Mouse (Mus musculus): Measurements from ENCODE around the gene Gng11. TPM values are rescaled to one million over a fixed set of nuclear protein-coding genes. Genes with fewer than 3 reads are reported as not detected.

Gng11 gene
- total and polyA plus RNA-seq, 2 experiments: 4.6 to 9.3 TPM

DNA sequence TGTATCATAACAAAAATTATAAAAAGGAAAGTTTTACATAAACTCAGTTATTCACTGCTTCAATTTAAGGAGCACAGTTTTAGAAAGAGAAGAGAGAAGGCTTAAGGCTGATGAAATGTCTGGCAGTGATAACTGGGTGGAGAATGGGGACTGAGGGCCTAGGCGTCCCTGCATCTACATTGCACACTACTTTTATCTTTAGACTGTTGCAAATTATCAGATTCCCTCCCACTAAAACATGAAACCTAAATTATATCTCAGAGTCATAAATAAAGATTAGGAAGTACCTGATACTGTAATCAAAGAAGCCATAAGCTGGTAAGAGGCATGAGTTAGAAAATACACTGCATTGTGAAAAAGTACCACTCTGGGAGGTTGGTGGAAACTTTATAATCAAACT is 38.1 kb downstream of the Gng11 start:
- H3K4me3 ChIP-seq (ENCODE audit: insufficient read depth, low read depth, low read length): no peak overlapping the region
- no peak overlapping the region for H3K9ac ChIP-seq (ENCODE audit: low read depth, low read length)
- H3K36me3 ChIP-seq (ENCODE audit: control insufficient read depth, insufficient read depth, low read length): no peaks in the 10 kb centered on the region
- TF ChIP-seq POLR2A (IDR thresholded peaks at IDR 0.05; ENCODE audit: extremely low read depth, insufficient read depth, low read length) (no peak), CTCF (IDR thresholded peaks at IDR 0.05; ENCODE audit: low read depth, low read length) (no peak)
- H3K4me1 ChIP-seq (ENCODE audit: control insufficient read depth, insufficient read depth, low read length): no peaks in the 10 kb centered on the region
- H3K27ac ChIP-seq (replicated peaks; ENCODE audit: insufficient read depth, low read depth, low read length): no peak overlapping the region
- no peak for DNase-seq (ENCODE audit: extremely low read depth, low read depth, low spot score)
- WGBS: 83% methylated on average over 1 of the region's 1 CpGs
- no peaks in the 10 kb centered on the region for H3K79me2 ChIP-seq (ENCODE audit: control insufficient read depth, insufficient read depth, low read length)
- H3K27me3 ChIP-seq (ENCODE audit: control insufficient read depth, insufficient read depth, low read length): no peaks in the 10 kb centered on the region

DNA sequence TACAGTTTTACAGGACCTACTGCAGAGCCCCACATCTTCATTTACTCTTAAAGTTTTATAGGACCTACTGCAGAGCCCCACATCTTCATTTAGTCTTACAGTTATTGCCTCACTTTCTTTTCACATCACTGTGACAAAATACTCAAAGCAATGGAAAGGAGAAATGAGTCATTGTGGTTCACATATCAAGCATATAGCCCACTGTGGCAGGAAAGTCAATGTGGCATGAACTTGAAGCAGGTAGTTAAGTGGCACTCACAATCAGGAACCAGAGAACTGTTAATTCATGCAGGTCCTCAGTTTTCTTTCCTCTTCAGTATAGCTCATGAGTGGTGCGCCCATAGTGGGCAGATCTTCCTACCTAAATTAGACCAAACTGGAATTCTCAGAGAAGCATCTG is 43.5 kb downstream of the Gng11 start:
- Histone ChIP-seq H3K36me3 (ENCODE audit: control insufficient read depth, insufficient read depth, low read length) (no peaks in the 10 kb centered on the region), H3K4me3 (ENCODE audit: insufficient read depth, low read depth, low read length) (no peak overlapping the region), H3K27me3 (ENCODE audit: control insufficient read depth, insufficient read depth, low read length) (no peaks in the 10 kb centered on the region), H3K9ac (ENCODE audit: low read depth, low read length) (no peak overlapping the region), H3K79me2 (ENCODE audit: control insufficient read depth, insufficient read depth, low read length) (no peaks in the 10 kb centered on the region), H3K27ac (replicated peaks; ENCODE audit: insufficient read depth, low read depth, low read length) (no peak overlapping the region), H3K4me1 (ENCODE audit: control insufficient read depth, insufficient read depth, low read length) (no peaks in the 10 kb centered on the region)
- no peak for TF ChIP-seq CTCF (IDR thresholded peaks at IDR 0.05; ENCODE audit: low read depth, low read length)
- TF ChIP-seq POLR2A (IDR thresholded peaks at IDR 0.05; ENCODE audit: extremely low read depth, insufficient read depth, low read length): no peak
- no peak for DNase-seq (ENCODE audit: extremely low read depth, low read depth, low spot score)
- 96% methylated on average over 1 of the region's 1 CpGs for WGBS

DNA sequence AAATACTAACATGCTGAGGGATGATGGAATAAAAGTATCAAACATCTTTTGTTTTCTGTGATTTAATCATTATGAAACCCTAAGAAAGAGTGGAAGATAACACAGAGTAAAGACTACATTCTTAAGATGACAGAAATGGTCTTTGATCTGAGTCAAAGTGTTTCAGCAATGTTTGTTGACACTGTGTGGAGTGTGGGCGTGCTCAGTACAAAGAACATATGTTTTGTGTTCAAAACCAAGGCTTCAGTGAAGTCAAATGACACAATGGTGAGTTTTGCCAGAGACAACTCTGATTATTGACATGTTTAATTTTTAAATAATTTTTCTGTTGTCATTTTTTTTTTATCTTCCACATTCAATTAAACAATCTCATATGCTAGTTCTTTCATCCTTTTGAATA is 49.1 kb downstream of the Gng11 start:
- Histone ChIP-seq H3K9ac (ENCODE audit: low read depth, low read length) (no peak overlapping the region), H3K36me3 (ENCODE audit: control insufficient read depth, insufficient read depth, low read length) (no peaks in the 10 kb centered on the region), H3K27me3 (ENCODE audit: control insufficient read depth, insufficient read depth, low read length) (no peaks in the 10 kb centered on the region), H3K4me3 (ENCODE audit: insufficient read depth, low read depth, low read length) (no peak overlapping the region), H3K27ac (replicated peaks; ENCODE audit: insufficient read depth, low read depth, low read length) (no peak overlapping the region), H3K79me2 (ENCODE audit: control insufficient read depth, insufficient read depth, low read length) (no peaks in the 10 kb centered on the region), H3K4me1 (ENCODE audit: control insufficient read depth, insufficient read depth, low read length) (no peaks in the 10 kb centered on the region)
- 45% methylated on average over 1 of the region's 1 CpGs for WGBS
- no peak for TF ChIP-seq POLR2A (IDR thresholded peaks at IDR 0.05; ENCODE audit: extremely low read depth, insufficient read depth, low read length)
- TF ChIP-seq CTCF (IDR thresholded peaks at IDR 0.05; ENCODE audit: low read depth, low read length): no peak
- DNase-seq (ENCODE audit: extremely low read depth, low read depth, low spot score): peak; percentile 6

DNA sequence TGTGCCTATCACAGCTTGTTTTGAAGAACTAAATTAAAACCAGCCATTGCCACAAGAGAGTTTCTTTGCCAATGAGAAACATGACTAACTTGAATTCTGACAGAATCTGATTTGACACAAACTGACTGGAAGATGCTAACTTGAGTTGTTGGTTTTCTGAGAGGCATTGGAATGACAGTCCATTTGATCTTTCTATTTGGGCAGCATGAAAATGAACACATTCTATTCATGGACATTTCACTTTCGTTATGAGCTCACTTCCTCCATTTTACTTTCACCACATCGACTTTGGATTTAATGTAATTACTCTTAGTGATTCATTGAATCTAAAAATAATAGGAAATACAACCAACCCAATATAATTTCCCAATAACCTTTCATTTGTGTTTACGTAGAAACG is 50.7 kb downstream of the Gng11 start:
- Histone ChIP-seq H3K79me2 (ENCODE audit: control insufficient read depth, insufficient read depth, low read length) (no peaks in the 10 kb centered on the region), H3K4me3 (ENCODE audit: insufficient read depth, low read depth, low read length) (no peak overlapping the region), H3K36me3 (ENCODE audit: control insufficient read depth, insufficient read depth, low read length) (no peaks in the 10 kb centered on the region), H3K27me3 (ENCODE audit: control insufficient read depth, insufficient read depth, low read length) (no peaks in the 10 kb centered on the region), H3K4me1 (ENCODE audit: control insufficient read depth, insufficient read depth, low read length) (no peaks in the 10 kb centered on the region), H3K27ac (replicated peaks; ENCODE audit: insufficient read depth, low read depth, low read length) (no peak overlapping the region), H3K9ac (ENCODE audit: low read depth, low read length) (no peak overlapping the region)
- no peak for DNase-seq (ENCODE audit: extremely low read depth, low read depth, low spot score)
- TF ChIP-seq CTCF (IDR thresholded peaks at IDR 0.05; ENCODE audit: low read depth, low read length) (no peak), POLR2A (IDR thresholded peaks at IDR 0.05; ENCODE audit: extremely low read depth, insufficient read depth, low read length) (no peak)
- WGBS: 91% methylated on average over 4 of the region's 4 CpGs

Other genes with a start within 250 kb of the Gng11 start
- not detected in 2 replicates for gene Calcr, start 239.2 kb upstream of the Gng11 start, total RNA-seq (2014; rRNA removed)
- not detected in 2 replicates for gene Calcr, start 239.2 kb upstream of the Gng11 start, polyA plus RNA-seq (2012; rRNA removed)
- 253 and 275 TPM in 2 replicates for gene Tfpi2, start 15.0 kb upstream of the Gng11 start, total RNA-seq (2014; rRNA removed)
- 69.7 and 90.9 TPM in 2 replicates for gene Tfpi2, start 15.0 kb upstream of the Gng11 start, polyA plus RNA-seq (2012; rRNA removed)
- gene Gngt1, start 10.1 kb upstream of the Gng11 start, total RNA-seq (2014; rRNA removed): 0.20 and 0.55 TPM in 2 replicates
- not detected in 2 replicates for gene Gngt1, start 10.1 kb upstream of the Gng11 start, polyA plus RNA-seq (2012; rRNA removed)
- 68.9 and 70.5 TPM in 2 replicates for gene Bet1, start 83.1 kb downstream of the Gng11 start, total RNA-seq (2014; rRNA removed)
- gene Bet1, start 83.1 kb downstream of the Gng11 start, polyA plus RNA-seq (2012; rRNA removed): 39.2 and 46.5 TPM in 2 replicates

Measured in liver, adult 2 months (tissue).